Mouse (Mus musculus): ENCODE measurements around the gene Tmem82. TPM values are rescaled to one million over a fixed set of nuclear protein-coding genes. Genes with fewer than 3 reads are reported as not detected.

Tmem82 gene
- total RNA-seq, 2 experiments from 2014 or later, result 30.1 to 35.4 TPM

DNA sequence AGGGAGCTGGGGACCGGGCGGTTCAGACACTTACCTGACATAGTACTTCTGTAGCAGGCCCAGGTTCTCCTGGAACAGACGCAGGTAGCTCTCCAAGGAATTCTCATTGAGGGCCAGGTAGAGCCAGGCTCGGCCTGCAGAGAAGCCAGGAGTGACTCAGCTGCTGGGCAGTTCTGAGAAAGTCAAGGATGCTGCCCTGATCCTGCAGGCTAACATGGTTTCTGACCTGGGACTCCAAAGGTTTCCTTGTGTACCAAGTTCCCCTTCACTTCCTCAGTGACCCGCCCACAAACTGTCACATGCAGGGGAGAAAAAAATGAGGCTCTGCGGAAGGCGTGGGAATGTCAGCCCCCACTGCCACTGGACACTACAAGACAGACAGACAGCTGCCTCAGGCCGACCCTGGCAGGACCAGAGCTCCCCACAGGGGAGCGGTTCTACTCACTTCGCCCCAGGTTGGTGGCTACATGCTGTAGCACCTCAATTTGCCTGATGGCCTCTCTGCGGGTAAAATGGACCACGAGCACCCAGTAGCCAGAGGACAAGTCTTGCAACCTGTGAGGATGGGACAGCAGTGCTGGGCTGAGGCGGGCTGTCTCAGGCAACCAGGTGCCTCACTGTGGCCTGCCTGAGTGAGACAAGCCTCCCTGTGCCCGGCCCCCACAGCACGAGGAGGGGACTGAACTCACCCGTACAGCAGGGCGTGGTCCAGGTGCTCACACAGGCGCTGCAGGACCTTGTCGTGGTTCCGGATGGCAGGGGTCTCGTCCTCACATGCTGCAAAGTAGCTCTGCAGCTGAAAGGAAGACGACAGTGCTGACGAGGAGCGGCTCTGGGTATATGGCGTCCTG lies 23.8 kb upstream of the Tmem82 start:
- intact Hi-C loops (cut with DNase I), result no loop called here
- DNase-seq, result no peak

DNA sequence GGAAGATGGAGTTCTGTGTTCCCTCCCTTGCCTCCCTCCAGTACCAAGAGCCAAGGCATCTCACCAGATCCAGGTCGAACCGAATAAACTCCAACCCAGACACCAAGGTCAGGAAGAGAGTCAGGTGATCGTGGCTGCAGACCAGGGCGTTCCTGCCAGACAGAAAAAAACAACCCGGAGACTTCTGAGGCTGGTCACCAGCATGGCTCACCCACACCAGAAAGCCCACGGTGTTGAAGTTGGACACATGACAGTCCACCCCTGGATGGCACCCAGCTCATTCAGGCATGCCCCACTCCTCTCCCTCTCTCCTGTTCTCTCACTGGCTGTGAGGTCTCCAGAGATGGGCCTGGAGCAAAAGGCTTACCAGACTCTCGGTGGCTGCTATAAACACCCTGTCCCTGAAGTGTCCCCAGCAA lies 22.9 kb upstream of the Tmem82 start:
- peak; percentile 50 to 63 for DNase-seq
- intact Hi-C loops (cut with DNase I), result no loop called here

DNA sequence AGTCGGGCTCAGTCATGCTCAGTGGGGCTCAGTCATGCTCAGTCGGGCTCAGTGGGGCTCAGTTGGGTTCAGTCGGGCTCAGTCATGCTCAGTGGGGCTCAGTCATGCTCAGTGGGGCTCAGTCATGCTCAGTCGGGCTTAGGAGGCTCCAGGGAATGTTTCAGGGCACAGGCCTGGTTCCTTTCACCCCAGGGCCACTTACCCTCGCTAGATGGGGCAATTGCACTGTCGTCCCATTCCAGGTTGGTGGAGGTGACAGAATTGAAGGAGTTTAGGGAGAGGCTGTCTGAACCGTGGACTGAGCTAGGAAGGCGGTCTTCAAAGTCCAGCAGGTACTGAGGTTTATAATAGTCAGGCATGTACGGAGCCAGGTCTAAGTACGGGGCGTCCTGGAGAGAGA lies 21.0 kb upstream of the Tmem82 start:
- intact Hi-C loops (cut with DNase I), result loop anchor here (5.0 kb wide), 1 partner anchor 63 kb away; no protein-coding TSS in a partner anchor

DNA sequence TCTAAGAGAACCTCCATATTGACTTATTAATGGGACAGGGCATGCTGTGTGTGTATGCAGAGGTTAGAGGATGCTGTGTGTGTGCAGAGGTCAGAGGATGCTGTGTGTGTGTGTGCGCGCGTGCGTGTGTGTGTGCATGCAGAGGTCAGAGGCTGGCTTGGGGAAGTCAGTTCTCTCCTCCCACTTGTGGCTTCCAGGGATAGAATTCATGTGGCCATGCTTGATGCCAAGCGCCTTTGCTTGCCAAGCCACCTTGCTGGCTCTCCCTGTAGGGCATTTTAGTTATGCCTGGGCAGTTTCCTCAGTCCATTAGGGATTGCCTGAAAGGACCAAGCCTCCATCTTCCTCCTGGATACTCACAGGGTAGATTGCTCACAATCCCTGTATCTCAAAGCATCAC lies 18.3 kb upstream of the Tmem82 start:
- intact Hi-C loops (cut with DNase I), result loop anchor here (5.0 kb wide), 1 partner anchor 66 kb away; no protein-coding TSS in a partner anchor
- DNase-seq, result peak; percentile 50 to 75

More for the DNA sequence above, 21.0 kb upstream of the Tmem82 start:
- no peak for DNase-seq

DNA sequence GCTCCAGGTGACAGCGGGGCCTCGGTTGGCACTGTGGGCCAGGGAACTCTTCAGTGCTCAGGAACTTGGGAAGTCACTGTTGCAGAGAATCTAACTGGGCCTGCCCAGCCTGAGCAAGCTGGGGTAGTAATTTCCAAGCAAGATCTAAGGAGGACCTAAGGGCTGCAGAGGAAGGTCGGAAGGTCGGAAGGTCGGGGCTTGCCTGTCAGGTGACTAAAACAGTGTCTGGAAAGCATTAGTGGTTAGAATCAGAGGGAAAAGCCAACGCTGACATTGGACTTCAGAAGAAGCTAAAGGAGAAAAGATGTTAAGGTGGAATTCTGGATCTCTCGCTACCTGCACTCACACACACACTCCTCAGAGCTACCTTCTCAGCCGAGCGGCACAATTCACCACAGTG lies 17.6 kb upstream of the Tmem82 start:
- intact Hi-C loops (cut with DNase I), result loop anchor here (5.0 kb wide), 1 partner anchor 66 kb away; no protein-coding TSS in a partner anchor
- DNase-seq, result no peak

DNA sequence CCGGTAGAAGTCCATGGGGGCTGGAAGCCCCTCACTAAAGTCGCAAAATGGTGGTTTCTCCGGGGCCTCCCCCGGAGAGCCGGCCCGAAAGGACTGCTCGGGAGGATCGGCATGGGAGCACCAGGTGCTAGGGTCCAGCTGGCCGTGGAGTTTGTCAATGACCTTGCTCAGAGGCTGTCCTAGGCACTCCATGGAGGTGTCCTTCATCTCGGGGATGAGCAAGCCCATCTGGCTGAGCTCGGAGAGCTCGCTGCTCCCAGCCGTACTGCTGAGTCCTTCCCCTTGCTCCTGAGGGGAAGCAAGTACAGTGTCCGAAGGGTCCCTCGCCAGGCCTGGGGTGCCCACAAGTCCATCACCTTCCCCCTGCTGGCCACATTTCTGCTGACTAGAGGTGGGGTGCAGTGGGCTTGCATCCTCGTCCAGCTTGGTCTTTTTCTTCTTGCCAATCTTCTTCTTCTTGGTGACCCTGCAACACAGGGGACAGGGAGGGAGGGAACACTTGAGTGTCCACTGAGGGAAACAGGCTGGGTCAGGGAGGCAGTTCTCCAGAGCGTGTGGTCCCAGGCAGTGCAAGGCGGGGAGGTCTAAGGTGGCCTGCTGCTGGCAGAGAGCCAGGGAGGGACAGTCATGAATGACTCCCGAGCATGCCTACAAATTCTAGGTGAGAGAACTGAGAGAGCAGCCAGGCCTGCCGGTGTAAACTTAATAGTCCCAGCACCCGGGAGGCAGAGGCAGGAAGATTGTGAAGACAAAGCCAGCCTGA lies 13.9 kb upstream of the Tmem82 start:
- DNase-seq, result no peak
- intact Hi-C loops (cut with DNase I), result no loop called here

DNA sequence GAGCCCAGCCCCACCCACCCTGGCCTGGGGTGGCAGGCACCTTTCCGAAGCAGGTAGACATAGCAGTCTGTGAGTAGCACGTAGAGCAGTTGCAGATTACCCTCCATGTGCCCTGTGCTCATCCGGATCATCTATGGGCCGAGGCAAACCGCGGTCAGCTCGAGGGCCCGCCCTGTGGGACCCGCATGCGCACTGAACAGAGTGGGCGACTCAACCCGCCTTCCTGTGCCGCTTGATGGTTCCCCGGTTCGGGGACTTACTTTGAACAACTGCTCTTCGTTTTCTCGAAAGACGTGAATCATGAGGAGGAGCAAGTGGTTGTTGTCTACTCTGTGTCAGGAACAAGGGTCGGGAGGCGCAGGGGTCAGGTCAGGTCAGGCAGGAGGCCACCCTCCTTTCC lies 12.8 kb upstream of the Tmem82 start:
- intact Hi-C loops (cut with DNase I), result no loop called here
- no peak for DNase-seq

DNA sequence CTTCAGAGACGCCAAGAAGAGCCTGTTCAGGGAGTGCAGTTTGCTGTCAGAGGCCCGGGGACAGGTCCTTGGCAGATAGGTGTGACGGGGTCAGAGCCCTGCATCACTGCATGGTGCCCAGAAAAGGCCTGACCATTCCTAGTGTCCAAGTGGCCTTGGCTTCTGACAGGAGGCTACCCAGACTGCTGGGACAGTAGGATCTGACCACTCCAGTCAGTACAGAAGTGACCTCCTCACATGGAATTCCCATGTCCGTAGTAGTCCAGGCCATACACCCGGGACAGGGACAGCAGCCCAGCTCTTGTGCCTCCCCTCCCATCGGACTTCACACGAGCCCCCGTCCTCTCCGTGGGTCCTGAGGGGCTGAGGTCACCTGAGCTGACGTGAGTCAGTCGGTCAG lies 11.6 kb upstream of the Tmem82 start:
- intact Hi-C loops (cut with DNase I), result no loop called here
- no peak for DNase-seq

DNA sequence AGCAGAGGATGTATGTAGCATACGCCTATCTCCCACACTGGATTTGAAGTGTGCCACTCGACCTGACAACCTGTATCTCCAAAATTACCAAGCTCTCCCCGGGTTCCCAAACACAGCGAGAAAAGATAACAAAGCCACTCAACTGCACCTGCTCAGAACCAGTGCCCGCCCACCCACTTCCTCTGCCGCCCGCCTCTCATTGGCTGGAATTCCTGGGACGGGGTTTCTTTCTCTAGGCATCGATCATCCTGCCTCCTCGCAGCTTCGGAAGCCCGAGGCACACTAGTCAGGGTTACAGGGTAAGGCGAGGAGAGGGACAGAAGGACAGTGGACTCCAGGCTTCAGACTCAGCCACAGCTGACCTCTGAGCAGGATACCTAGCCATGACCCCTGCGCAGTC lies 10.2 kb upstream of the Tmem82 start:
- intact Hi-C loops (cut with DNase I), result no loop called here
- no peak for DNase-seq

DNA sequence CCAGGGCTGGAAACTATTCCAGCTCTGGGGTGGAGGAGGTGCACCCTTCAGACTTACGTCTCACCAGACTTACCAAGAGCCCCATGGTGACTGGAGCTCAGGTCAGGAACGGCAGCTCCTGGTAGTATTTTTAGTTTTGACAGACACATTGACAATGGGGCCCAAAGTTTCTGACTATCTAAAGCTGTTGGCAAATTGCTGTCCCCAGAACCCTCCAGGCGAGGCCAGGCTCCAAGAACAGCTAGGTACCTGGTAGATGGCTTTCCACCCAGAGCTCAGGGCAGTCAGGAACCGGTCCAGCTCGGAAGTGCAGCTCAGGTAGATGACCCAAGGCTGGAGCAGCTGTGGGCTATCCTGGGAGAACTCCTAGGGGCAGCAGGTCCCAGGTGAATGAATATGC lies 9.1 kb upstream of the Tmem82 start:
- no peak for DNase-seq
- intact Hi-C loops (cut with DNase I), result no loop called here

DNA sequence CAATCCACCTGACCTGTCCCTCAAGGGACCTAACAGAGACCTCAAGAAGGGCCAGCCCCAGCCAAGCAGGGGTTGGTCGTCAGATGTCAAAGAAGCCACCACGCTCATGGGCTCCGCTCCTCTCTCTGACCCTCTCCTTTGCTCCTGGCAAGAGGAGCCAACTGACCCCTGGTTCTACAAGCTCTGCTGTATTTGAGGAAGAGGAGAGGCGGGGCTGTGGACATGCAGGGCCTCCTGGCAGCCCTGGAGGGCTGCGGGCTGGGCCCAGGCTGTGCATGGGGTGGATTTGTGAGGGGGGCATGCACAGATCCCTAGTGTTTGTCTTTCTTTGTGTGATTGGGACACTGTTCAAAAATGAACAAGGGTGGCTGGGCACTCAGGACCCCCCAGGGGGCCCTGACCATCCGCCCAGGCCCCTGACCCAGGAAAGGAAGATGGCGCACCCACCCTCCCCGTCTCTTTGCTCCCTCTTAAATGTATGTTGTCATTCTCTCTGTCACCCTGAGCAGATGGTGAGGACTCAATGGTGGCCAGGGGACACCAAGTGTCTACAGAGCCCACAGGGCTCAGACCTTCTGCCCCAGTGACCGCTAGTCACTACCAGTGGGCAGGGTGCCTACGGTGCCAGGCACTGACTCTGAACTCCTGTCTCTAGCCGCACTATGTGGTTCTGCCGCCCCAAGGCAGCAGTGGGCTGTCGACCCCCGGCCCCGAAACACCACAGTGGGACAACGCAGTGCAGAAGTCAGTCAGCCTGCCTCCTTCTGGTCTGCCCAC lies 7.5 kb upstream of the Tmem82 start:
- no peak for DNase-seq
- intact Hi-C loops (cut with DNase I), result no loop called here

DNA sequence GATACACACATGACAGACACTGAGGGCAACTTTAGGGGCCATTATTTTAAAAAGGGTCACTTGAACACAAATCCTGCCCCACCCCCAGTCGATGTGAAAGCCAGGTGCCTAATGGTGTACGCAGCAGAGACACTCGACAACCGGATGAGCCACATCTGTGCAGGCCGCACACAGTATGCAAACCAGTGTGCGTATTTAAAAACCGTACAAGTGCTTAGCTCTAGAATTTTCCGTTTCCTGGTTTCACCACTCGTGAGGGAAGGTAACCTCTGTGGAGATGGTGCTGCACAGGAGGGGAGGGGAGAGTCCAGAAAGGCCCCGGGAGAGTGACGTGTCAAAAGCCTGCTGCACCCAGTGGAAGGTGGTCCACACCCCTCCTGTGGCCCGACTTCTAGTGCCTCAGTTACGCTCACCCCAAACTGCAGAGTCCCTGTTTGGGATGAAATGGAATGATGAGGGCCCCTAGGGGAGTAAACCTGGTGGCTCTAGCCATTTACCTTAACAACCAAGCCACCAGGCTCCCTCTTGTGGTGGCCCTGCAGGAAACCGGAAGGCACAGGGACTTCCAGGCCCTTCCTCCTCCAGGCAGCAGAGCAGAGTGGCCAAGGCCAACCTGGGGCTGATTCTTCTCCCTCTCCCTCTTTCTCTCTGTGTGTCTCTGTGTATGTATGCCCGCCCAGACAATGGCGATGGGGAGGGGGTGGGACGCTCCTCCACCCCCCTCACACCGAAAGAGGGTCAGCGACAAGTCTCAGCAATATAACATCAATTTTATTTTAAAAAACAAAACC lies 6.7 kb upstream of the Tmem82 start:
- intact Hi-C loops (cut with DNase I), result no loop called here
- peak in 1 of 2 experiments; percentile 60 for DNase-seq

DNA sequence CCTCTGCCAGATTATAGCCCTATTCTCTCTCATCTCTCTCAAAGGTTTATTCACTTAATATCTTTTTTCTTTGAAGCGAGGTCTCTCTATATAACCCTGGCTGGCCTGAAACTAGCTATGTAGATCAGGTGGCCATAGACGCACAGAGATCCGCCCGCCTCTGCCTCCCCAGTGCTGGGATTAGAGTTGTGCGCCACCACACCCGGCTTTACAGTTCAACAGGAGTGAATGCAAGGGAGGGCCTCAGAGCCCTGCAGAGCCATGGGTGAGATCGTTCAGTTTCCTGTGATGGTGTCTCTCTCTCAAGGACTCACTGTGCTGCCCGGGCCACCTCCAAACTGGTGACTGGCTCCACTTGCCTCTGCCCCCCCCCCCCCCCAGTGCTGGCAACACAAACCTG lies 5.7 kb upstream of the Tmem82 start:
- DNase-seq, result no peak
- intact Hi-C loops (cut with DNase I), result no loop called here

DNA sequence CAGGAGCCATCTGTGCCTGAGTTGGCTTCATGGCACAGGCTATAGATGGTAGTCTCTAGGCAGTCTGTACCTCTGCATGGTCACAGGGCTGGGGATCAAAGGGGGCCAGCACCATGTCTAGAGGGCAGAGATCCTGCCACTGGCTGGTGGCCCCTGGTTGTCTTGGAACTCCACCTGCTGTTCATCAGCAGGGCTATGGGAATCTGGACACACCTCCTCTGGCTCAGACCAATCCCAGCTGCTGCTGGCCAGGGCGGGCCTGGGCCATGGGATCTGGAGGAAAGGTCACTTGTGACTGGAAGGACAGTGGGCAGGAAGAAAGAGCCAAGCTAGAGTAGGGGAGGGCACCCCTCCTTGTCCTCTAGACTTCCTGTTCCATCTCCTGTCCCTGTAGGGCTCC lies 5.2 kb upstream of the Tmem82 start, which contains the start of gene Slc25a34:
TSS of gene Slc25a34 (minus strand) at position 156 of the 400 bp plus-strand sequence.
- intact Hi-C loops (cut with DNase I), result no loop called here

DNA sequence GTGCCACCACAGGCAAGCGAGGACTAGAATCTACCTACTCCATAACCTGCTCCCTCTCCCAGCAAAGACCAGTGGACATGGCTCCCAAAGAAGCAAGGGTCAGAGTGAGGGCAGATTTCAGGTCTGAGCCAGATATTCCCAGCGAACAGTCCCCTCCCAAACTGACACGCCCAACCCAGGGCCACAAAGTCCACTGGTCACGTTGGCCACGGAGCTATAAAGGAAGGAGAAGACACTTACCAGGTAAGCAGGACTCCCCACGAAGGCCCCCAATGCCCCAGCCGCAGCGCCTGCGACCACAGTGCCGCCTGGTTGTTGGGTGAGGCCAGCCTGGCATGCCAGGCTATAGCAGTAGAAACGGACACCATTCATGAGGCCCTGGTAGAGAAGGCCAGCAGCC lies 4.6 kb upstream of the Tmem82 start:
- intact Hi-C loops (cut with DNase I), result no loop called here
- no peak for DNase-seq

More for the DNA sequence above, 5.2 kb upstream of the Tmem82 start, which contains the start of gene Slc25a34:
- peak; percentile 75 to 81 for DNase-seq

DNA sequence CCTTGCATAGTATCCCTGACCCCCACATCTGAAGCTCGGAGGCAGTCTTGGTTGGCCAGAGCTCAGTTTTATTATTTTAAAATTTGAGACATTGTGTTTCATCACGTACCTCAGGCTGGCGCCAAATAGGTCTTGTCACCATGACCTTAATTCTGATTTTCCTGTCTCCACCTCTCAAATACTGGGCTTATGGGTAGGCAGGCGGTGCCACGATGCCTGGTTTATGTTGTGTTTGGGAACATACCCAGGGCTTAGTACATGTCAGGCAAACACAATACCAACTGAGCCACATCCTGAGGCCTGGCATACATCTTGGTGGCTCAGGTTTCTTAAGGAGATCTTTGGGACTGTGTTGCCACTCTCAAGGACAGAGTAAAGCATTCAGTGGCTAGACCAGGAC lies 4.1 kb upstream of the Tmem82 start:
- DNase-seq, result no peak
- intact Hi-C loops (cut with DNase I), result no loop called here

DNA sequence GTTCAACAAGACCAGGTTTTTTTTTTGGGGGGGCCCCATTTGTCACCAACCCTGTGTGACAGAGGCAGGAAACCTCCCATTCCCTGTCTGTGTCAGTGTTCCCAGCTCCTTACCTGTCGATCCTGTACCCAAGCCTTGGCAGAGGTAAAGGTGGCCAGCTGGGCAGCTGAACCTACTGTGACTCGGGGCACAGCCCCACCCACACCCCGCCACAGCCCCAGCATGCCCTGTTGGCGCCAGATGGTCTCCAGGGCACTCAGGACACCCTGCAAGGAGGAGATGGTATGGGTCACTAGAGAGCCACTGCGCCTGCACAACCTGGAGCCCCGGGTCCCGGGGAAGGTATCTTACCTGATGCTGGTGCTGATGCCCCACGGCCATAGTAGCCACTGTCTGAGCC lies 3.7 kb upstream of the Tmem82 start:
- intact Hi-C loops (cut with DNase I), result no loop called here
- DNase-seq, result no peak

DNA sequence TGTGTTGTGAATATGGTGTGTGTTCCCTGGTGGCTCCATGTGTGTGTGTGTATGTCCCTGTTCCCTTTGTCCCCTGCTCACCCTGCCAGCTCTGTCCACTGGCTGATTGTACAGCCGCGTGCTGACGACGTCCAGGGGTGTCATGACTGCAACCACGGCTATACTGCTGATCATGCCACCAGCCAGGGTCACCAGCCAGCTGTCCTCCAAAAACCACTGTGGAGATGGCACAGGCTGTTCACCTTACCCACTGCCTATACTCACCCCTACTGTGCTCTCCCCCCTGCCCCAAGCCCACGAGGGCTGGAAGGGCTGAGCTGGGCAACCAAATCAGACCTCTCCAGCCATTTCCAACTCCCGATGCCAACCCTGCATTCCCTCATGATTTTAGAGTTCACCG lies 2.9 kb upstream of the Tmem82 start:
- intact Hi-C loops (cut with DNase I), result no loop called here
- DNase-seq, result no peak

DNA sequence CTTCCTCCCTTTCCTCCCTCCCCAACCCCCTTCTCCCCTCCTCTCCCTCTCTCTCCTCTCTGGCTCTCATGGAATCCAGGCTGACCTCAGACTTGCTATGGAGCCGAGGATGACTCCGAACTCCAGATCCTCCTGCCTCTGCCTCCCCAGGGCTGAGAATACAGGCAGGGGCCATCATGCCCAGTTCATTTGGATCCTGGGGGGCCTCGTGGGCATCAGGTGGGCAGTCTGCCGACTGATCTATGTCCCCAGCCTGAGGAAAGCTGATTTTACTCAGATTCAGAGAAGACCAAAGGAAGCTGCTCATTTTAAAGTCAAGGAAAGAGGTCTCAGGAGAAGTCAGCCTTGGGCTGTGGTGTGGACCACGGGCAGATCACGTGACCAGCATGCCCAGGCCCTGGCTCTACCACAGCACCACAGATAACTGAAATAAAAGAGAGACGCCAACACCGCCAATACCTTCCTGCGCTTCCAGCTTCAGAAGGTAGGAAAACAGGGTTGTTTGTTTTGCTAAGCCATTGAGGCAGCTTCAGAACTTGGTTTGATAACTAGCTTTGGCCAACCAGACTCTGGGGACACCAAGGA lies 958 bp upstream of the Tmem82 start:
- intact Hi-C loops (cut with DNase I), result loop anchor here (2.0 to 10.0 kb wide), 4 partner anchors 83 to 335 kb away; no protein-coding TSS in a partner anchor
- DNase-seq, result no peak

Data from heart, postnatal 14 days (tissue).